8 mouse cellular contexts compared by ENCODE assay signal in genomic region chr10:120745138-120745856, GRCm38 (mm10).
A peak's percentile ranks its signal among the peaks of the same experiment; 100 is the strongest.
DNase-seq lines count a peak whose midpoint lies in the region; ATAC-seq and TF ChIP-seq lines count a peak whose summit lies in the region.

No protein-coding gene starts in this region.

- no peak for TF ChIP-seq CTCF in layer of hippocampus, adult 2 months (conservative IDR thresholded peaks at IDR 0.05)
- no peak for TF ChIP-seq CTCF in liver, postnatal 0 days (IDR thresholded peaks at IDR 0.05; ENCODE audit: low read depth)

- no peaks in the 10 kb centered on the region for H3K36me3 ChIP-seq in hindbrain, embryonic 11.5 days (ENCODE audit: control insufficient read depth, insufficient read depth, low read length)
- no peaks in the 10 kb centered on the region for H3K36me3 ChIP-seq in liver, postnatal 0 days (replicated peaks; ENCODE audit: insufficient read depth, low read length)
- H3K36me3 ChIP-seq in neural tube, embryonic 14.5 days (ENCODE audit: control insufficient read depth, insufficient read depth, low read length), result no peaks in the 10 kb centered on the region

- 0 out of 2 replicates have a peak, but pooled peaks cover 2% of the 10 kb centered on the region for H3K4me1 ChIP-seq in hindbrain, embryonic 11.5 days (replicated peaks; ENCODE audit: control insufficient read depth, insufficient read depth, low read length)
- H3K4me1 ChIP-seq in liver, postnatal 0 days (ENCODE audit: insufficient read depth), result no peaks in the 10 kb centered on the region
- H3K4me1 ChIP-seq in neural tube, embryonic 14.5 days (ENCODE audit: control insufficient read depth, insufficient read depth, low read length), result peaks cover 9% of the 10 kb centered on the region; the same call in 1 of the 2 replicates

- TF ChIP-seq EP300 in liver, postnatal 0 days (IDR thresholded peaks at IDR 0.05; ENCODE audit: low read depth), result no peak

- peak; percentile 94 for DNase-seq in R1 (ENCODE audit: low read depth, low spot score)
- DNase-seq in cerebellum, adult 9-11 months, result peak; percentile 38
- DNase-seq in frontal cortex, postnatal 10 days (ENCODE audit: low spot score in 2 of 2), result peak; percentile 26 to 46
- DNase-seq in hindbrain, embryonic 11.5 days (ENCODE audit: low spot score), result peak; percentile 83
- DNase-seq in layer of hippocampus, adult 2 months (ENCODE audit: low spot score in 2 of 2), result peak; percentile 48 to 61
- DNase-seq in liver, postnatal 0 days, result peak; percentile 47
- no peak for DNase-seq in c-Kit-positive CD71-positive TER-119-positive erythroid progenitor cells, embryonic 14.5 days (ENCODE audit: low spot score)

- no peaks in the 10 kb centered on the region for H3K9me3 ChIP-seq in hindbrain, embryonic 11.5 days (ENCODE audit: control insufficient read depth, low read length)
- no peaks in the 10 kb centered on the region for H3K9me3 ChIP-seq in liver, postnatal 0 days (ENCODE audit: low read length)
- H3K9me3 ChIP-seq in neural tube, embryonic 14.5 days (ENCODE audit: control insufficient read depth, low read length), result no peaks in the 10 kb centered on the region

- whole genome bisulfite sequencing in hindbrain, embryonic 11.5 days, result 4% methylated on average over 17 of the region's 18 CpGs
- 17% methylated on average over 18 of the region's 18 CpGs for WGBS in liver, postnatal 0 days (ENCODE audit: insufficient replicate concordance)
- WGBS in neural tube, embryonic 14.5 days, result 5% methylated on average over 18 of the region's 18 CpGs

- H3K27me3 ChIP-seq in hindbrain, embryonic 11.5 days (ENCODE audit: control insufficient read depth, insufficient read depth, low read length), result no peaks in the 10 kb centered on the region
- H3K27me3 ChIP-seq in liver, postnatal 0 days (ENCODE audit: insufficient read depth, low read length), result 0 out of 2 replicates have a peak, but pooled peaks cover 4% of the 10 kb centered on the region
- no peaks in the 10 kb centered on the region; the same call in 1 of the 2 replicates for H3K27me3 ChIP-seq in neural tube, embryonic 14.5 days (ENCODE audit: control insufficient read depth, insufficient read depth, low read length)

- peak overlapping the region; percentile 23; the same call in 1 of the 2 replicates for H3K4me3 ChIP-seq in hindbrain, embryonic 11.5 days (ENCODE audit: low read depth, low read length)
- H3K4me3 ChIP-seq in layer of hippocampus, adult 2 months, result no peak overlapping the region
- peak overlapping the region; percentile 24 for H3K4me3 ChIP-seq in liver, postnatal 0 days (ENCODE audit: low read depth, low read length)
- peak overlapping the region; percentile 38 for H3K4me3 ChIP-seq in neural tube, embryonic 14.5 days (ENCODE audit: low read depth, low read length)

- ATAC-seq in hindbrain, embryonic 11.5 days (ENCODE audit: low FRiP score), result peak; percentile 86
- ATAC-seq in liver, postnatal 0 days, result no peak
- peak; percentile 83 for ATAC-seq in neural tube, embryonic 14.5 days (ENCODE audit: low read depth)

- H3K9ac ChIP-seq in hindbrain, embryonic 11.5 days (ENCODE audit: low read depth, low read length), result peak overlapping the region; percentile 45; the same call in 1 of the 2 replicates
- H3K9ac ChIP-seq in liver, postnatal 0 days (replicated peaks), result no peak overlapping the region
- peak overlapping the region; percentile 50 for H3K9ac ChIP-seq in neural tube, embryonic 14.5 days (replicated peaks; ENCODE audit: low read depth, low read length)

- H3K4me2 ChIP-seq in hindbrain, embryonic 11.5 days (replicated peaks; ENCODE audit: low read depth, low read length), result peak overlapping the region; percentile 49
- peak overlapping the region; percentile 62 for H3K4me2 ChIP-seq in liver, postnatal 0 days (ENCODE audit: low read depth, low read length)
- peak overlapping the region; percentile 84 for H3K4me2 ChIP-seq in neural tube, embryonic 14.5 days (ENCODE audit: low read depth, low read length)

- H3K27ac ChIP-seq in hindbrain, embryonic 11.5 days (ENCODE audit: low read depth, low read length), result peak overlapping the region; percentile 36; the same call in 1 of the 2 replicates
- no peak overlapping the region for H3K27ac ChIP-seq in layer of hippocampus, adult 2 months
- H3K27ac ChIP-seq in liver, postnatal 0 days (ENCODE audit: low read depth), result no peak overlapping the region
- no peak overlapping the region for H3K27ac ChIP-seq in neural tube, embryonic 14.5 days (ENCODE audit: low read depth, low read length)
